Mouse (Mus musculus): ENCODE measurements around the gene Tob1.

GRCm38 (mm10) chr11:94199771-94200170, 11.5 kb upstream of the Tob1 start:
- TF ChIP-seq CTCF (IDR thresholded peaks at IDR 0.05; ENCODE audit: borderline replicate concordance, control insufficient read depth, extremely low read depth, insufficient read depth, low read length, poor library complexity) (no peak), POLR2A (IDR thresholded peaks at IDR 0.05; ENCODE audit: control insufficient read depth, extremely low read depth, insufficient read depth, low read length, poor library complexity) (no peak)
